Mouse (Mus musculus) liver, adult 2 months (tissue): ENCODE data around the gene Elavl4. TPM values are rescaled to one million over a fixed set of nuclear protein-coding genes. Genes with fewer than 3 reads are reported as not detected.

ENCODE experiments used
- DNase-seq: peaks from one replicate; pipeline ENCODE4 v3.0.0-alpha.2; 2011; ENCODE audit warnings: low read depth, low spot score; ENCODE audit errors: extremely low read depth
- H3K27ac ChIP-seq: fragments of 200-500 bp; replicated peaks from 2 replicates; pipeline ENCODE4 v1.5.1; 2012; ENCODE audit warnings: low read depth, mild to moderate bottlenecking, control low read depth, inconsistent platforms, low read length; ENCODE audit not compliant: insufficient read depth
- H3K27me3 ChIP-seq: fragments of 200-500 bp; 2 replicates; pipeline ENCODE4 v1.6.1; 2012; ENCODE audit warnings: mild to moderate bottlenecking, moderate library complexity, low read length, inconsistent platforms; ENCODE audit not compliant: control insufficient read depth, insufficient read depth
- H3K36me3 ChIP-seq: fragments of 200-500 bp; 2 replicates; pipeline ENCODE4 v1.6.1; 2012; ENCODE audit warnings: low read length, inconsistent platforms; ENCODE audit not compliant: control insufficient read depth, insufficient read depth
- H3K4me1 ChIP-seq: fragments of 200-500 bp; 2 replicates; pipeline ENCODE4 v1.6.1; 2011; ENCODE audit warnings: low read length; ENCODE audit not compliant: control insufficient read depth, insufficient read depth
- H3K4me3 ChIP-seq: fragments of 200-500 bp; 2 replicates; pipeline ENCODE4 v1.5.1; 2011; ENCODE audit warnings: low read depth, mild to moderate bottlenecking, control low read depth, low read length, moderate library complexity; ENCODE audit not compliant: insufficient read depth
- H3K79me2 ChIP-seq: fragments of 200-500 bp; 2 replicates; pipeline ENCODE4 v1.6.1; 2012; ENCODE audit warnings: inconsistent platforms, mild to moderate bottlenecking, low read length, moderate library complexity; ENCODE audit not compliant: control insufficient read depth, insufficient read depth
- H3K9ac ChIP-seq: fragments of 200-500 bp; 2 replicates; pipeline ENCODE4 v1.6.1; 2012; ENCODE audit warnings: low read depth, mild to moderate bottlenecking, control low read depth, inconsistent platforms, low read length
- CTCF ChIP-seq: fragments of 200-500 bp; IDR thresholded peaks from 2 replicates; pipeline ENCODE4 v1.5.1; 2011; ENCODE audit warnings: low read depth, low read length, control low read depth
- POLR2A ChIP-seq: fragments of 200-500 bp; IDR thresholded peaks from 2 replicates; pipeline ENCODE4 v1.6.1; 2011; ENCODE audit warnings: low read length, control low read depth; ENCODE audit not compliant: insufficient read depth; ENCODE audit errors: extremely low read depth
- WGBS: fragments of 180-500 bp; shearing (Covaris S2); methylation state at CpG from one replicate; pipeline ENCODE4 v1.1.7; 2018; 5-methylcytosine and 5-hydroxymethylcytosine counted together
- polyA plus RNA-seq: library from polyadenylated mRNA; depleted of rRNA; stranded (reverse); fragments of >200 nt; gene quantifications from 2 replicates; pipeline ENCODE4 v1.2.3, GENCODE M21; 2012
- total RNA-seq: library from RNA; depleted of rRNA; stranded (reverse); fragments of >200 nt; gene quantifications from 2 replicates; pipeline ENCODE4 v1.2.3, GENCODE M21; 2014

Elavl4 gene
- total and polyA plus RNA-seq, 2 experiments: not detected

GRCm38 (mm10) chr4:110285346-110286330, 66.1 kb downstream of the Elavl4 start:
- H3K79me2 ChIP-seq: no peaks in the 10 kb centered on the region
- H3K27me3 ChIP-seq: peaks cover 4% of the 10 kb centered on the region; the same call in 1 of the 2 replicates
- DNase-seq: no peak
- TF ChIP-seq POLR2A (no peak), CTCF (no peak)
- no peak overlapping the region for H3K4me3 ChIP-seq
- no peaks in the 10 kb centered on the region for H3K4me1 ChIP-seq
- H3K36me3 ChIP-seq: no peaks in the 10 kb centered on the region
- no peak overlapping the region for H3K27ac ChIP-seq
- H3K9ac ChIP-seq: no peak overlapping the region
- WGBS: 26% methylated on average over 15 of the region's 15 CpGs

GRCm38 (mm10) chr4:110284446-110284845, 67.3 kb downstream of the Elavl4 start:
- H3K4me3 ChIP-seq: no peak overlapping the region
- WGBS: 86% methylated on average over 3 of the region's 3 CpGs
- H3K79me2 ChIP-seq: no peaks in the 10 kb centered on the region
- no peaks in the 10 kb centered on the region for H3K36me3 ChIP-seq
- no peak overlapping the region for H3K27ac ChIP-seq
- TF ChIP-seq CTCF: no peak
- no peak for TF ChIP-seq POLR2A
- H3K4me1 ChIP-seq: no peaks in the 10 kb centered on the region
- no peak for DNase-seq
- no peak overlapping the region for H3K9ac ChIP-seq
- H3K27me3 ChIP-seq: peaks cover 4% of the 10 kb centered on the region; the same call in 1 of the 2 replicates

- Histone ChIP-seq H3K36me3 (no peaks in the 10 kb centered on the region), H3K4me1 (no peaks in the 10 kb centered on the region), H3K4me3 (no peak overlapping the region), H3K27me3 (no peaks in the 10 kb centered on the region), H3K79me2 (no peaks in the 10 kb centered on the region), H3K27ac (no peak overlapping the region), H3K9ac (no peak overlapping the region)
- TF ChIP-seq POLR2A: no peak
- no peak for TF ChIP-seq CTCF
- 20% methylated on average over 4 of the region's 4 CpGs for WGBS
- no peak for DNase-seq
Measured at GRCm38 (mm10) chr4:110270046-110270445, 81.7 kb downstream of the Elavl4 start.

- 47% methylated on average over 9 of the region's 9 CpGs for WGBS
- Histone ChIP-seq H3K4me1 (no peaks in the 10 kb centered on the region), H3K4me3 (no peak overlapping the region), H3K9ac (no peak overlapping the region), H3K27me3 (no peaks in the 10 kb centered on the region), H3K27ac (no peak overlapping the region), H3K36me3 (no peaks in the 10 kb centered on the region), H3K79me2 (no peaks in the 10 kb centered on the region)
- no peak for TF ChIP-seq POLR2A
- TF ChIP-seq CTCF: no peak
- DNase-seq: no peak
Measured at GRCm38 (mm10) chr4:110266804-110267575, 84.7 kb downstream of the Elavl4 start.

DNA sequence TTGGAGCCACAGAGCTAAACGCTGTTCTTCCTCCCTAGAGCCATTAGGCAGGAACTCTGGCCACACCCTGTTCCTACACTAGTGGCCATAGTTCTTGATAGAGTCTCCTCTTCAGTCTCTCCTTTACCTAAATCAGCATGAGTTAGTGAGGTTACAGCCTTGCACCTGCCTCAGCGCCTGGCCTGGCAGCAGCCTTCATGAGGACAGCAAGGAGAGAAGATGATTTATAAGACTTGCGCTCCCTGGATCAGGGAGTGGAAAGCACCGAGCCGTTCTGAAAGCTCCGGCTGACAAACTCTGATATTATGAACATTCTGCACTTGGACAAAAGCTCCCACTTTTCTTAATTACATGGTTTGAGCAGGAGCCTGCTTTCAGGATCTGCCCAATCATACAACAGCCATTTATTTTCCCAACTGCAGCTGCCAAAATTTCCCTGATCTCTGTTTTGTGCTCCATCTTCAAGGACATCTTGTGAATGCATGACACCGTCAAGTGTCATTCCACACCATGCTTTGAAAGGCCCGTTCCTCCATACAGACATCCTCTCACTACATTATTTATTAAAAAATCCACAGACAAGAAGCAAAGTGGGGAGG, 87.3 kb downstream of the Elavl4 start:
- 81% methylated on average over 8 of the region's 8 CpGs for WGBS
- Histone ChIP-seq H3K27ac (no peak overlapping the region), H3K9ac (no peak overlapping the region), H3K4me1 (no peaks in the 10 kb centered on the region), H3K4me3 (no peak overlapping the region), H3K36me3 (no peaks in the 10 kb centered on the region), H3K27me3 (no peaks in the 10 kb centered on the region), H3K79me2 (no peaks in the 10 kb centered on the region)
- no peak for DNase-seq
- TF ChIP-seq CTCF (no peak), POLR2A (no peak)
